Mouse (Mus musculus) left cerebral cortex, postnatal 10 days (tissue): ENCODE measurements around the gene Kcnh1. TPM values are rescaled to one million over a fixed set of nuclear protein-coding genes. Genes with fewer than 3 reads are reported as not detected.

Experiments used
- DNase-seq, 2 experiments: peaks; one replicate each; pipeline ENCODE4 v3.0.0; 2021 to 2022; ENCODE audit warnings: low spot score in 2 of 2, mixed read lengths in 1 of 2; ENCODE audit errors: extremely low spot score in 1 of 2
- intact Hi-C: fragments of 180-260 bp; cut with DNase I; formaldehyde crosslinking; loops from one replicate; pipeline ENCODE4 v1.15.1; 2025
- total RNA-seq, 2 experiments: library from RNA; stranded (reverse); gene quantifications; 2 replicates each; pipeline ENCODE4 v1.2.3; 2021

Gene Kcnh1
- total RNA-seq, 2 experiments from 2014 or later, result 34.8 to 35.2 TPM

DNA sequence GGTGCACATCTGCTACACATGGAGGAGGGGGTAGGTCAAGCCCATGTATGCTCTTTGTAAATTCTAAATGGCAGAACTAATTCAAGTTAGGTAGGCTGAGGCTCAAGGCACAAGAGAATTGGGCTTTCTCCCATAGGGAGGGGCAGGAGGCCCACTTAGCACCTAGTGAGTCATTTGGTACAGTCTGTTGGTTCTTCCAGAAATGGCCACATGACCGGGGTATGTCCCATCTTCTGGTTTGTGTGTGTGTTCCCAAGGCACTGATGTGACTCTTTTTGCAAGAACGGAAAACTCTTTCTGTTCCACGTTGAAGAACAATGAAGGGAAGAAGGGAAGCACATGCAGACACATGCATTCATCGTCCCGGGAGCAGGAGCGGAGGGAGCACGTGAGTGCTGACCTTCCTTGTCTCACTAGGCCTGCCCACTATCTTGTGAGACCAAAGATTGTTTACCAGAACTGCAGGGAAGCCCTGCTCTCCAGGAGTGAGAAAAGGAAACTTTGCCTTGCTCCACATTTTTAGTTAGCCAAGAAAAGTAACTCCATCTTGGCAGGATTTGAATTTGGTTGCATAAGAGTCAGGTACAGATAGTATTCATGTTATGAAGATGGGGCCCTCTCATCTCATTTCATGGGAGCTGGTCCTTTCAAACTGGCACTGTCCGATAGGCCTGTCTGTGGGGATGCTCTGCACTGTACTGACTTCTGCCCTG is 289.7 kb downstream of the Kcnh1 start:
- intact Hi-C loops, result no loop called here
- no peak for DNase-seq

DNA sequence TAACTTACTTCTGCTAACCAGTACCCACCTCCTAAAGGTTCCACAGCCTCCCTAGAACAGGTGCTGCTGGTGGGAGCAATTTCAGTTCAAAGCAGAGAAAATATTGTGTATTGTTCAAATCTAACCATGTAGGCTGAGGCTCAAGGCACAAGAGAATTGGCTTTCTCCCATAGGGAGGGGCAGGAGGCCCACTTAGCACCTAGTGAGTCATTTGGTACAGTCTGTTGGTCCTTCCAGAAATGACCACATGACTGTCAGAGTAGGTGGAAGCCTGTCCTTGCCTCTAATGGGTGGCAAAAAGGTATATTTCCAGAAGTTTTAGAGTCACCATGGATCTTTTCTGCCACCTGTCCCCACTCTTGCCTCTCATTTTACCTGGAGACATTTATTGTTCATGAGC is 290.9 kb downstream of the Kcnh1 start:
- intact Hi-C loops, result no loop called here
- DNase-seq, result no peak

DNA sequence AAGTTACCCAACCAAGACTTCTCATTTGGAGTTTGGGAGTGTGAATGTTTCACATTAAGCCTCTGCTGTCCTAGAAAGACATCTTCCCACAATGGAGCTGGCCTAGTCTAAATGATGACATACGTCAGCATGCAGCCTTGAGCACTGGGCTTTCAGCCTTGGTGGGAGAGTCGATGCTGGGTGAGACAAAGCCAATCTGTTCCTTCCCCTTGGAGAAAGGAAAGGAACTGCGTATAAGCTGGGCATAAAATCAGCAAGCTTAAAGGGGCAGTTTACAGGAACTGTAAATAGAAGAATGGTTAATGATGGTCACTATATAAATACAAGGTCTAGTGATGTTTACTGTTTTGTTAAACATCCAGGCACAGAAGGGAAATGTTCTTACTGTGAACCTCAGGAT is 294.5 kb downstream of the Kcnh1 start:
- DNase-seq, result peak in 1 of 2 experiments; percentile 21
- intact Hi-C loops, result no loop called here

DNA sequence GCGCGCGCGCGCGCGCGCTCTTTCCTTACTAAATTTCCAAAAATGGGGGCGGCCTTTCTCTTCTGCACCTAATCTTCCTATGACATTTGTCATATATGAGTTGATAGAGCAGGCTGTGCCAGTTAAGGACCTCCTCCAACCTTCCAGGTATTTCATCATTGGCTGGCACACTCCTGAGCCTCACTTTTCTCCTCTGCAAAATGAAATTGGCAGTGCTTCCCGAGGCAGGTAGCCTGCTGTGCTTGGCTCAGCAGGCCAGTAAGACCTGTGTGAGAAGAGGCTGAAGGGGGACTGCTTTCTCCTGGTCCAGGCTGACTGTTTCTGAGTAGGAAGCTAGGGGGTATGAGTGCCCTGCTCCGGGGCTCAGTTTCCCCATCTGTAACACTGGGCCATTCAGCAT is 297.0 kb downstream of the Kcnh1 start:
- DNase-seq, result no peak
- intact Hi-C loops, result no loop called here

DNA sequence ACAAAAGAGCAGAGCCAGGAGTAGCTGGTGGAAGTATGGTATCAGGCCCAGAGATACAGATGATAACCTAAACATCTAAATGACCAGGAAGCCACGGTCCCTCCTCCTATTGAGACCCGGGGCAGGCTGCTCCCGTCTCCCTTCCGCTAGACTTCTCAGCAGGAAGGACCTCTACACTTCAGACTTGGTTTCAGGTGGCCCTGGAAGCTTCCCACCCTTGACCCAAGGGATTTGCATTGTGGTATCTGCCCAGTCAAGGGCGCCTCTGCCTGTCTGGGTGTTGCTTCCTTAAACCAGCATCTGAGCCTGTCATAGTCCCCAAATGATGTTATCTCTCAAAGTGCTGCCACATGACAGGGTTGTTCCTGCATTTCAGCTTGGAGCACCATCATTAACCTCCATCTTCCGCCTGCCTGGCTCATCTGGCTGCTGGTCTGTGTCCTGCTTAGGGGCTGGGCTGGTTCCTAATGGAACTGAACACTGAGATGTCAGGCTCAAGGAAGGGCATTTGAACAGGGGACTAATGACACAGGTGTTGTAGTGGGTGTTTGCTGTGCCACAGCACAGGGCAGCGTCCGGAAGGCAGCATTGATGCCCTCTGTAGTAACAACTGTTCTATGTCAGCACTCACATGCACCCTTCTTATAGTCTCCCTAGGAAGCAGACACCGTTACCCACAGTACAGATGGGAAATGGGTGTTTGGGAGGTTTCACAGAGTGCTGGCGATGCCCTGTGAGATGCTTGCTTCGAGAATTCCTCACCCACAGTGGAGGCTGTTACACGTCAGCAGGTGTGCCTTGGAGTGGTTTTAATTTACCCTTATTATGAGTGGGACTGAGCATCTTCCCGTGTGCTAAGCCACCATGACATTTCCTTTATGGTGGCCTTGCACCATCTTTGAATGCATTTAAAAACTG is 299.6 kb downstream of the Kcnh1 start:
- no peak for DNase-seq
- intact Hi-C loops, result no loop called here

DNA sequence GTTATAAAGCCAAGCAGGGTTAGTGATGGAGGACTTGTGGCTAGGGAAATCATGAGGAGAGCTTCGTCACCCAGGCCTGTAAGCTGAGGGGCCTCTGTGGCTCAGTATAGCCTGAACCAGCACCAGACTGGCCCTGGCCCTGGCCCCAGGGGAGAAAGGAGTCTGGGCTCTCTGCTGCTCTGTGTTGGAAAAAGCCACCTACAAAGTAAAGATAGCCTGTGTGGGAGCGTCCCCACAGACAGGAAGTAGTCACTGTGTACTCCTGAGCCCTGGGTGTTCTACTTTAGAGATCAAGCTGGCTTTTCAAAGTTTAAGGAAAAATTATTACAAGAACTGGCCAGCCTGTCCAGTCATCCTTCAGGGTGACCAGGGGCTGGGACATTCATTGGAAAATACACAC is 306.9 kb downstream of the Kcnh1 start:
- no peak for DNase-seq
- intact Hi-C loops, result no loop called here

DNA sequence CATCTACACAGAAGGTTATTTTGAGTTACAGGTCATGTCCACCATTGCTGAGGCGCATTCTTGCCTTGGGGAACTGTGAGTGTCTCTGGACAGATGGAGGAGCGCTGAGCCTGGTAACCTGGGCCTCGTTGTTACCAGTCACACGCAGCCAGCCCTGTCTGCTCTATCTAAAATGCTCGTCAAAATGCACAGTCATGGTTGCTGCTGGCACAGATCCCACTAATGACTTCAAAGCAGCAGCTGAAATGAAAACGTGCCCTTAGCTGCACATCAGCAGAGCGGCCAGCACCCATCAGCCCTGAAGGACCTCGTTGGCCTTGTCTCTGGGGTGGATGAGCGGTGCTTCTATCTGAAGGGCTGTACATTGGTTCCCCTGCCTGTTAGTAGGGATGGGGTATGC is 311.4 kb downstream of the Kcnh1 start:
- no peak for DNase-seq
- intact Hi-C loops, result no loop called here

DNA sequence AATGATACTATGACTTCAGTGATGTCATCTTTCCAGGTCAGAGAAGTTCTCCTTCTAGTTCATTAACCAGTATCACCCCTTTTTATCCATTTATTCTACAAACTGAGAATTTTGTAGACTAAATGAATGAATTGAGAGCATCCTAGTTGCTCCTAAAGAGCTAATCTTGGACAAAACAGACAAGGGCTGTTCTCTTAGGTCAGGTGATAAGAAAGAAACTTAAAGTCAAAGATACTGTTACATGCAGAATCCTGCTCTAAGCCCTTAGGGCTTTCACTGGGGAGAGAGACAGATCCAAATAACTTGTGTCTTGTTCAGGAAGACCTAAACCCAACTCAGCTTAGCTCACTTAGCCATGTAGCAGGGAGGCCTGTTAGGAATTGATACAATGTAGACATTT is 312.3 kb downstream of the Kcnh1 start:
- intact Hi-C loops, result no loop called here

DNA sequence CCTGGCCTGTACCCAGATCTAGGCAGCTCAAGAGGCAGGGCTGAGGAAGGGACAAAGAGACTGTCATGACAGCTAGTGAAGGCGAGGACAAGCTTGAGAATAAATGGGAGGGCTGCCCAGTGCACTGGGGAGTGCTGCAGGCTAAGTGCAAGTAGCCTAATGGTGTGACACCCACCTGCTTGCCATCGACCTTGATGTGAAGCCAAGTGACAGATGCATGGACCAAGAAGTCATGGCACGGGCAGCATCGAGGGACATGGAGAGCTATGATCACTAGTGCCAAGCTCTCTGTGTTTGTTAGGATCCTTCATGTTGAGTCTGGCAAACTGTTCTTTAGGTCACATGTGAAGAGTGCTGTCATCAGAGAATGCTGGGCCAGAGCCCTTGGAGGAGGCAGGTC is 313.1 kb downstream of the Kcnh1 start:
- no peak for DNase-seq
- intact Hi-C loops, result no loop called here

More for the DNA sequence above, 312.3 kb downstream of the Kcnh1 start:
- DNase-seq, result no peak

DNA sequence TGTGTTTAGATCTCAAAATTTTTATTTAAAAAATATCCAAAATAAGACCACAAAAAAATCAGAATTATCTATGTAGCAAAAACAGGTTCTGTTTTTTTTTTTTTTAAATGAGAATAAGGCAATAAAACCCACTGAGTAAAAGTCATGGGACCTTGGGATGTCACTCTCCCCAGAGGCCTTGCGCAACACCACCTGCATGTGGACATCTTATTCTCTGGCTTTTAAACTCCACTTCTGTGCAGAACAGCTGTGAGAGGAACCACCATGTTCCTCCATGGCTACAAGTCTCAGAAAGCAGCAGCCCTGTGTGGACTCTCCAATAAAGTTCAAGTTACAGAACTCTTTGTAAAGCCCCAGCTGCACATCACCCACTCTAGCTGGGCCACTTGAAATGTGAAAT is 322.2 kb downstream of the Kcnh1 start:
- intact Hi-C loops, result no loop called here
- no peak for DNase-seq

DNA sequence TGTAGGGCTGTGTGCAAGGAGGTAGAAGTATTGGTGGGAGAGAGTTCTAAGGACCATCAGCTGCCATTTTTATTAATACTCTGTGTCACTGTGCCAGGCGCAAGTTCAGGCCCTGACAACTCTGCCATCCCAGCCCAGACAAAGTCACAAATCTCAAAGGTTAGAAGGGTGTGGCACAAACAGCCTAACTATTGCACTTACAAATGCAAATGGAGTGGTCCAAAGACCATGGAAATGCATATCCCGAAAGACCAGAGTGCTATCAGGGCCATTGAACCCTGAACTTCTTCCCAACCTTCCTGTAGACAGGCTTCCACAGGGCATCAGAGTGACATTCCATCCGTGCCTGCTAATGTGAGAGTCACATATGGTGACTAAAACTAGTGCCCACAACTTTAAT is 324.8 kb downstream of the Kcnh1 start:
- intact Hi-C loops, result no loop called here

DNA sequence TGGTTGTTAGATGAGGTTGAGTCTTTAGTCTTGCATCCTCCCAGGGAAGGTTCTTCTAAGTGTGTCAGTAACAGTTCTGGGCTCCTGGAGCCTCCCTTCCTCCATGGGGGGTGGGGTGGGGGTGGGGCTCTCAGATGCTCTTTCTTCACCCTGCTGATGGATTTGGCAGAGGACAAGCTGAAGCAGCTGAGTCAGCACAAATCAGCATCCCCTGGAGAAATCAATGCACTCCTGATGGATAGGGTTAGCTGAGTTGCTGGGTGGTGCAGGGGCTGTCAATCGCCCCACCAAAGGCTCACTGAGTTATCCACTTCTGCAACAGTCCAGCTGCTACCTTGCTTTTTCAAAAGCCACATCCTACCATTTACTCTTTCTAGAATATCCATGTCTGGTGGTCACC is 329.1 kb downstream of the Kcnh1 start:
- no peak for DNase-seq
- intact Hi-C loops, result no loop called here

More for the DNA sequence above, 324.8 kb downstream of the Kcnh1 start:
- no peak for DNase-seq

DNA sequence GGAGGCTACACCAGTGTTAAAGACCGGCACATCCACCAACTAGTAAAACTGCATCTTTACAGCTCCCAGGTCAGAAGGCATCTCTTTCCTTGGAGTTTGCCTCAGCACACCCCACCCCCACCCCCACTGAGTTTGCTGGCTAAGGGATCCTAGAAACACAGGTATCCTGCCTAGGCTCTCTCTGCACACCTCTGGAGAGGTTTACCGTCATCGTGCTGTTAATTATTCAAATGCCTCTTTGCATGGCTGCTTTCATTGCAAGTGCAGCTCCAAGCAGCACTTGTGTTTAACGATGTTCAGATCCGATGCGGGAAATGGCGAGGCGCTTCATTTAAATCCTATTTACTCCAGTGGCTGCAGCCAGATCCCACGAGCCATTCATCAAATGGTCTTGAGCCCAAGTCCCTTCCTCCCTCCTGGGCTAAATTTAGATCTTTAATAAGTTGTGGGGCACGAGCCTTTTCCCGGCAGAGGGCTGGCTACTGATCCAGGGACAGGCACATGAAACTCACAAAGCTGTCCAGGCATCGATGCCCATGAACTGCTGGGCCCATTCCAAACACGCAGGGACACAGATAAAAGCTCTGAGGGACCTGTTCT is 330.4 kb downstream of the Kcnh1 start:
- intact Hi-C loops, result no loop called here

DNA sequence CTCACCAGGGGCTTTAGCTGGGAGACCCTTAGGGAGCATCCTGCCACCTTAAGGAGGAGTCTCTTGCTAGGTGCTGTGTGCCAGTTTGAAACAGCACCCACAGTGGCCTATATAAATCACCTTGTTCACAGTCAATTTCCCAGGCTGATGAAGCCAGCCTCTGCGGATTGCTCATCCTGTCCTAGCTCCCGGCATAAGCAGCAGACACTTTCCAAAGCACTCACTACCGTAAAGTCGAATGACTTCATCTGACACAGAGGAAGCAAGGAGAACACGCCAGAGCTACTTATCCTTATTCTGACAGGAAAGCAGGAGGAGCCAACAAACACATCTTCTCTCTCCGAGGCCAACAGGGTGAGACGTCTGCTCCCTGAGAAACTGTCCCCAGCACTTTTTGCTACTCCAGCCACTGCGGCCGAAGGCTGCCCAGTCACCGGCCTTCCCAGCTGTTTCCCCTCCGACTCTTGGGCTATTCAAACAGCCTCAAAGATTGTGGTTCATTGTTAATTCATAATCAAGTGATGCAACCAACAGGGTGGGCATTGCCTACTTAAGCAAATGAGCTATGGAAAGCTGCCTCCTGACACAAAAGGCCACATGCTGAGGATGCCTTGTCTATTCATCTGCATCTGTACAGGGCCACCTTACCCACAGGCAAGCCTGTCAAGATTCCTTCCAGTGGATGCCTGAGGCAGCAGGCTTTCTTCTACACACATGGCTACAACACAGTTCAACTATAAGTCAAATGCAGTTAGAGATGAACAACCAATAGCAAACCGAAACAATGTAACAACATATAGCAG is 332.0 kb downstream of the Kcnh1 start:
- DNase-seq, result no peak
- intact Hi-C loops, result no loop called here

More for the DNA sequence above, 330.4 kb downstream of the Kcnh1 start:
- no peak for DNase-seq

DNA sequence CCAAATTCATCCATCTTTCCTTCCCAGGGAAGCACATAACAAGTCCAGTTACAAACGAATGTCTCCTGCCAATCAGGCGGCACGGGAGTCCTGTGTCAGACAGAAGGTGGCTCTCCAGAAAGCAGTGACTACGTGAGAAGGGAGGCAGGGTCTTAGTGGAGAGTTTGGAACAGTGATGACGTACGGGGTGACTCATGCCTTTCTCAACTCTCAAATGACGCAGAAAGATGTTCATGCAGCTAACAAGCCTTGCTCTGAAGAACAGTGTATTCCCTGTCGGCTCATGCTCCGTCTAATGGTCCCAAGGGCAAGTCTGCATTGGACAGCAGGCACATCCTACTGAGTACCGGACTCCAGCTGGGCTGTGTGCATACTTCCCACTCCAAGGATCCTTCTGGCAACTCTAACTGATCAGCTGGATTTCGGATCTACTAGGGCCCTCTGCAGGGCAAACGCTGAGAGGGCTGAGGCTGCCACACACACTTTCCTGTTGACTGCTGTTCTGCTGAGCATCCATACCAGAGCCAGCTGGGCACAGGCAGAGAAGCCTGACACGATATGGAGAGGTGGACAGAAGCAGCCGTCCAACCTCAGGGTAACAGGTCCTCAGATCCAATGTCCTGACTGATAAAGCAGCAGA is 335.3 kb downstream of the Kcnh1 start:
- intact Hi-C loops, result no loop called here
- no peak for DNase-seq

DNA sequence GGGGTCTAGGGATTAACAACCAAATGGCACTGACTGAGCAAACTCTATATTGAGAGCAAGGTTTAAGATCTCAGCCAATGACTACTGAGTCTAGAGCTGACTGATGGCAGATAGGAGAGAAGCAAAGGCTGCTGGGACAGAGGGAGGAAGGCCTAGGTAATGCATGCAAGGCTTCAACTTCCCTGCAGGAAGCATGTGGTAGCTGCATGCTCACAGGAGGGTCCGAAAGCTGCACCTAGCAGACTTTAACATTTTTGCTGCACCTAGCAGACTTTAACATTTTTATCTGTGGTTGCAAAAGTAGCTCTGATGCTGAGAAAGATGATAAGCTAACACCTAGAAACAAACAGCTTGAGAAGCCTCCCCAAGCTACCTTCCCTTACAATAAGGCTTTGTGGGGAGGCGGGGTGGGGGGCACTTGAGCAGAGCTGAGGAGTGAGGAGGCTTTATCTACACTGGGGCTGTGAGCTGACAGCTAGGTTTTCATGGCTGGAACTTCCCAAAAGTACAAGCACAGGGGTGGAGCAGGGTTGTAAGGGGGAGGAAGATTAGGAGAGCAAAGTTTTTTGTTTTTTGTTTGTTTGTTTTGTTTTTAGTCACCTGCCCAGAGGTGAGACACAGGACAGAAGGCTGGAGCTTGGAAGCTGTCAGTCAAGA is 341.0 kb downstream of the Kcnh1 start:
- intact Hi-C loops, result no loop called here
- DNase-seq, result no peak

DNA sequence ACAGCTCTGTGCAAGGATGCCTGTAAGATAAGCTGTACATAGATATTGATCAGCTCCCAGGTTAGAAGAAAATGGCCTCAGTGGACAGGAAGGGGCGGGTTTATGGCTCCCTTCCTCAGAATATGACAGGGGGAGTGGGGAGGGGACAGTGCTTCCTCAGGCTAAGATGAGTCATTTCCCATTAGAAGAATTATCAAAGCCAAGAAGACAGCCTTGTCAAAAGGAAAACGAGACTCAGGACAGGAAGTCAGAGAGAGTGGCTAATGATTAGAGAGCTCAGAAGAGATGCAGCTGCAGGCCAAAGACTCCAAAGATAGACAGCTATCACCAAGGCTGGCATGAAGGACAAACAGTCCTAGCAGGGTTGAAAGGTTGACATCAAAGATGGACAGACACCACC is 341.6 kb downstream of the Kcnh1 start:
- no peak for DNase-seq
- intact Hi-C loops, result no loop called here

DNA sequence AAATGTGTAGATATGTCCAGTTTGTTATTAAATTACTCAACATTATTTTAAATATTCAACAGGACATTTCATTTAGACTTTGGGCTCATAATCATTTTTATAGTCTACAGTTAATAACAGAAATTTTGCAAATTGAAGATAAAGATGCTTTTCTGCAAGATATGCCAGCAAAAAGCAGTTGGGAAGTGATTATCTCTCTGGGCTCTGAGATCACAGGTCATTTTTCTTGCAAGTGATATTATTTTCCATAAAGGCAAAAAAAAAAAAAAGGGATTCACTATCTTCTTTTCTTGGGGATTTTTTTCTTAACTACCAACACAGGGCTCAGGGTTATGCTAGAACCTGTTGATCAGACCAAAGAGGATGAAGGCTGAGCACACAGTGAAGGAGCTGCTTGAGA is 342.4 kb downstream of the Kcnh1 start:
- no peak for DNase-seq
- intact Hi-C loops, result no loop called here
